Mouse (Mus musculus) heart, embryonic 12.5 days (tissue): ENCODE measurements at regions not wholly inside any gene's neighbourhood (a gene's known extent, or its start where the extent isn't known, plus 50 kb on each side); places are given as distances from the start of the nearest gene placed in this dataset.
A peak's percentile ranks its signal among the peaks of the same experiment; 100 is the strongest.

ENCODE experiments used
- ATAC-seq: fragments of 200-750 bp; cut with Nextera tagmentation; 2 replicates; pipeline ENCODE4 v1.8.0; 2017; ENCODE audit warnings: moderate TSS enrichment, moderate library complexity; ENCODE audit not compliant: insufficient number of reproducible peaks, low FRiP score
- H3K27ac ChIP-seq: fragments of 300-500 bp; sonication (generic); 2 replicates; pipeline ENCODE4 v1.5.1; 2016; ENCODE audit warnings: mild to moderate bottlenecking, moderate library complexity; ENCODE audit not compliant: poor library complexity, severe bottlenecking
- H3K27me3 ChIP-seq: fragments of 300-500 bp; sonication (generic); replicated peaks from 2 replicates; pipeline ENCODE4 v1.6.1; 2016; ENCODE audit warnings: mild to moderate bottlenecking, moderate library complexity
- H3K36me3 ChIP-seq: fragments of 300-500 bp; sonication (generic); 2 replicates; pipeline ENCODE4 v1.6.1; 2016; ENCODE audit warnings: mild to moderate bottlenecking, moderate library complexity
- H3K4me1 ChIP-seq: fragments of 300-500 bp; sonication (generic); replicated peaks from 2 replicates; pipeline ENCODE4 v1.6.1; 2016; ENCODE audit warnings: mild to moderate bottlenecking
- H3K4me2 ChIP-seq: fragments of 300-500 bp; sonication (generic); 2 replicates; pipeline ENCODE4 v1.6.1; 2016; ENCODE audit warnings: mild to moderate bottlenecking, moderate library complexity
- H3K4me3 ChIP-seq: fragments of 300-500 bp; sonication (generic); 2 replicates; pipeline ENCODE4 v1.5.1; 2016; ENCODE audit warnings: mild to moderate bottlenecking
- H3K9ac ChIP-seq: fragments of 300-500 bp; sonication (generic); 2 replicates; pipeline ENCODE4 v1.6.1; 2016; ENCODE audit warnings: mild to moderate bottlenecking, moderate library complexity
- H3K9me3 ChIP-seq: fragments of 300-500 bp; sonication (generic); replicated peaks from 2 replicates; pipeline ENCODE4 v1.6.1; 2016; ENCODE audit warnings: mild to moderate bottlenecking, moderate library complexity
- WGBS: fragments of 180-500 bp; shearing (Covaris S2); methylation state at CpG from one replicate; pipeline ENCODE4 v1.1.7; 2016; 5-methylcytosine and 5-hydroxymethylcytosine counted together

DNA sequence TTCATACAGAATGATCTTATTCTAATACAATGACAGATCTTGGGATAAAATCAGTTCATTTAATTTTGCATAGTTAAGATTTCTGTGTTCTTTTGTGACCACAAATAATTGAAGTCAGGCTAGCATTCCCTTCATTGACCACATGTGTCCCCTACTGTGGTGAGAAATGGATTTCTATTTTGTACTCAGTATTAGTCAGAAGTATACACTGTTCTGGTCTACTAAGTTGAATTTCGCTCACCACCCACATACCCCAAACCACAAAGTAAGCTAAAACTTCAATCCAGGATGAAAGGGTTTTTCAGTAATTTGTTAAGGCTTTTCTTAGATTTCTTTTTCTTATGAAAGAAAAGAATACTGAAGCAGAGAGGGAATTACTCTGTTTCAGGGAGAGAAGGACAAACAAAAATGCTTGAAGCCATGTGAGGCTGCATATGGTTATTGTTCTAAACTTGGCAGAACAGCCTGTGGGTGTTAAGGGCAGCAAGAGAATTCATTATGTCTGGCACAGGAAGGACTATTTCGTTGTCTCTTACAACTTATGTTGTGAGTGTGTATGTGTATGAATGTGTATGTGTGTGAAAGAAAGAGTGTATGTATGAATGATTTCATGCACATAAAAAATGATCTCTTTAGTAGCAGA is 928.3 kb downstream of the Robo2 start:
- no peak for ATAC-seq

GRCm38 (mm10) chr16:73482176-73482575 is 929.4 kb downstream of the Robo2 start:
- H3K27me3 ChIP-seq: no peaks in the 10 kb centered on the region
- H3K4me3 ChIP-seq: no peak overlapping the region
- 35% methylated on average over 6 of the region's 6 CpGs for WGBS
- H3K4me2 ChIP-seq: peak overlapping the region; percentile 24; the same call in 1 of the 2 replicates
- ATAC-seq: no peak
- no peak overlapping the region for H3K9ac ChIP-seq
- no peak overlapping the region for H3K27ac ChIP-seq
- no peaks in the 10 kb centered on the region for H3K9me3 ChIP-seq
- H3K4me1 ChIP-seq: 0 out of 2 replicates have a peak, but pooled peaks cover 3% of the 10 kb centered on the region
- H3K36me3 ChIP-seq: no peaks in the 10 kb centered on the region

More for the DNA sequence above, 928.3 kb downstream of the Robo2 start:
- Histone ChIP-seq H3K9ac (no peak overlapping the region), H3K4me2 (no peak overlapping the region), H3K4me3 (no peak overlapping the region), H3K9me3 (no peaks in the 10 kb centered on the region), H3K4me1 (0 out of 2 replicates have a peak, but pooled peaks cover 3% of the 10 kb centered on the region), H3K36me3 (no peaks in the 10 kb centered on the region), H3K27me3 (no peaks in the 10 kb centered on the region), H3K27ac (no peak overlapping the region)
- WGBS: 77% methylated on average over 2 of the region's 2 CpGs

DNA sequence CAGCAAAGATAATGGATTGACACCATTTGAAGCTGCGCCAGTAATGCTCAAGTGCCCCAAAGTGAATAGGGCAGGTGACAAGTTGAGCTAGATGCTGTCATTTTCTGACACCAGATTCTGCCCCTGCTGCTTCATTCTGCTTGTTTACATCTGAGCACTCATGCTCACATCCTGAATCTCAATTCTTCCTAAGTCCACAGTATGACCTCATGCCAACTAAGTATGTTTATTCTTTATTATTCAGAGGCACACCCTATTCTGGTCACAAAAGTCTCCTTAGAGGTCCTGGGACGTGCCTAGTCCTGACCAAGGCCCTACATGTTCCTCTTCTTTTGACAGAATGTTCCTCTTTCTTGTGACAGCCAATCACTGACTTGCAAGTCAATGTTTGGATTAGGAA is 938.1 kb downstream of the Robo2 start:
- Histone ChIP-seq H3K4me2 (no peak overlapping the region), H3K4me1 (no peaks in the 10 kb centered on the region), H3K4me3 (no peak overlapping the region), H3K9me3 (no peaks in the 10 kb centered on the region), H3K27me3 (no peaks in the 10 kb centered on the region), H3K27ac (no peak overlapping the region), H3K9ac (no peak overlapping the region), H3K36me3 (no peaks in the 10 kb centered on the region)
- no peak for ATAC-seq
- 76% methylated on average over 2 of the region's 2 CpGs for WGBS

DNA sequence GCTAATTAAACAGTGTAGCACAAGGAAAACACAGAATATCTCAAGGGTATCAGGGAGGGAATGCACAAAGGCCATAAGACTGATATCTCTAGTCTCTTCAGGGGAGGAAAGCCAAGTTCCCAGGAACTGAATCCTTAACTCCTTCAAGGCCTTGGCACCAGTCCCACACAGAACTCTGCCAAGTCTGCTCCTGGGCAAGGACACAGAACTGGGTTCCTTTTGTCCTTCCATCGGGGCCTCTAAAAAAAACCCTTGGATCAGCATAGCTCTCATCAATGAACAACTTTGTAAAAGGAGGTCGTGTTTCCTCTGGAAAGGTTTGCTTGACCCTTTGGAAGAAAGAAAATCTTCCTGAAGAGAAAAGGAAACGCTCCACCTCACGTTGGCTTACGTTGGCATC is 940.1 kb downstream of the Robo2 start:
- Histone ChIP-seq H3K27ac (no peak overlapping the region), H3K9ac (no peak overlapping the region), H3K4me2 (no peak overlapping the region), H3K27me3 (no peaks in the 10 kb centered on the region), H3K36me3 (no peaks in the 10 kb centered on the region), H3K4me3 (no peak overlapping the region), H3K9me3 (no peaks in the 10 kb centered on the region), H3K4me1 (no peaks in the 10 kb centered on the region)
- ATAC-seq: peak; percentile 15; the same call in 1 of the 2 replicates
- WGBS: 58% methylated on average over 5 of the region's 5 CpGs

DNA sequence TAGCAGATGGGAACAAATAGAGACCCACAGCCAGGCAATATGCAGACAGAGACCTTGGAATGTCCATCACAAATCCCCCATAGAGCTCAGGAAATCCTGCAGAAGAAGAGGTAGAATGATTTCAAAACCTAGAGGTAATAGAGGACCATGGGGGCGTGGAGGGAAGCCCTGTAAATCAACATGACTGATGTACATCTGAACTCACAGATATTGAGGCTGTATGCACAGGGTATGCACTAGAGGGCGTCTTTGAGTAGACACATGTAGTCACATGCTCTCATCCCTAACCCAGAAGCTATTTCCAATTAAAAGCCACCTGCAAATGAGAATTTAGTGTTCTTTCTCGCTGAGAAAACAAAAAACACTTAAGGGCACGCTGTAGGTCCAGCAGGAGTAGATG is 941.1 kb downstream of the Robo2 start:
- no peak for ATAC-seq
- 58% methylated on average over 4 of the region's 4 CpGs for WGBS
- Histone ChIP-seq H3K9me3 (no peaks in the 10 kb centered on the region), H3K27me3 (no peaks in the 10 kb centered on the region), H3K9ac (no peak overlapping the region), H3K4me2 (no peak overlapping the region), H3K36me3 (no peaks in the 10 kb centered on the region), H3K4me3 (no peak overlapping the region), H3K27ac (no peak overlapping the region), H3K4me1 (no peaks in the 10 kb centered on the region)

GRCm38 (mm10) chr16:73466296-73466695 is 945.3 kb downstream of the Robo2 start:
- H3K27me3 ChIP-seq: no peaks in the 10 kb centered on the region
- no peaks in the 10 kb centered on the region for H3K36me3 ChIP-seq
- H3K9me3 ChIP-seq: no peaks in the 10 kb centered on the region
- 83% methylated on average over 6 of the region's 6 CpGs for WGBS
- H3K4me2 ChIP-seq: no peak overlapping the region
- H3K27ac ChIP-seq: no peak overlapping the region
- no peak overlapping the region for H3K4me3 ChIP-seq
- H3K4me1 ChIP-seq: no peaks in the 10 kb centered on the region
- no peak for ATAC-seq
- H3K9ac ChIP-seq: no peak overlapping the region

DNA sequence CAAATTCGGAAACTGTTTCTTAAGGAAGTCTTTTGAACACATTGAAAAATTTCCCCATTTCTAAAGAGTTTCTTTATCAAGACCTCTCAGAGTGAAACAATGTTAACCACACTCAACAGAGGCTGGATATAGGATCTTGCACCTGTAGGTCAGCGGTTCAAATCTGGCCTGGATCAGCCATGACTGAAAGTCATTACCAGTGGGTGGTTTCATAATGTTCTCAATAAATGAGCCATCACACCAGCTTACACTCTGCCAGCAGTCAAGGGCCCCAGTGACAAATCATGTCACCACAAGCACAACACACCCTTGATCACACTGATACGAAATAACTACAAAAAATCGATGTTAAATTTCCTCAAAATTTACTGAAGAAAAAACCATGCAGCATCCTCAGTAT is 949.1 kb downstream of the Robo2 start:
- no peaks in the 10 kb centered on the region for H3K9me3 ChIP-seq
- H3K9ac ChIP-seq: no peak overlapping the region
- 82% methylated on average over 4 of the region's 4 CpGs for WGBS
- H3K4me2 ChIP-seq: no peak overlapping the region
- no peak for ATAC-seq
- no peaks in the 10 kb centered on the region for H3K27me3 ChIP-seq
- H3K4me1 ChIP-seq: no peaks in the 10 kb centered on the region
- H3K4me3 ChIP-seq: no peak overlapping the region
- no peaks in the 10 kb centered on the region for H3K36me3 ChIP-seq
- no peak overlapping the region for H3K27ac ChIP-seq

DNA sequence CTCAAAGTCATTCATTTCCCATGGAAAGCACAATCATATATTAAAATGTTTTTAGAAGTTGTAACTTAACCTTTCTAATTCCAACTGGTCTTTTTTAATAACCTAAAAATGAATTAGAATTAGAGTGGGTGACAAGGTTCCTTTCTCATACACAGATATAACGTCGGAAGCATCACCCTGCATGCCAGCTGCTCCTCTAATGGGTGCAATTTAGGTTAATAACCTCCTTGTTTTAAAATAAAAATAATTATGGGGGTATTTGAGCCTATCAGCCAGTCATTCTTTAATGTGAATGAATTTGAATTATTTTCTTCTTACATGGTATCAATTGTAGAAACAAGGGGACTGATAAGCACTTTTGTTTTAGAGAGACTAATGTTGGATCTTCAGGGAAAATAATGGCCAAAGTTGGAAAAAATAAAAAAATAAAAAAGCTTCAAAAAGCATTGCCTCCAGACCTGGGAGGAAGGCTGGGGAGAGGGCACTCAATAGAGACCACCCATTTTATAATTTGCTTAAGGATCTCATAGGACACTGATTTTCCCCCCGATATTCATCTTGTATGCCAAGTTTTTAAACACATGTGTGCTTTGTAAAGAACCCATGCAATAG is 960.9 kb downstream of the Robo2 start:
- Histone ChIP-seq H3K4me3 (no peak overlapping the region), H3K36me3 (no peaks in the 10 kb centered on the region), H3K9me3 (no peaks in the 10 kb centered on the region), H3K4me1 (no peaks in the 10 kb centered on the region), H3K27ac (no peak overlapping the region), H3K4me2 (no peak overlapping the region), H3K27me3 (no peaks in the 10 kb centered on the region), H3K9ac (no peak overlapping the region)
- ATAC-seq: no peak
- WGBS: 89% methylated on average over 3 of the region's 3 CpGs

DNA sequence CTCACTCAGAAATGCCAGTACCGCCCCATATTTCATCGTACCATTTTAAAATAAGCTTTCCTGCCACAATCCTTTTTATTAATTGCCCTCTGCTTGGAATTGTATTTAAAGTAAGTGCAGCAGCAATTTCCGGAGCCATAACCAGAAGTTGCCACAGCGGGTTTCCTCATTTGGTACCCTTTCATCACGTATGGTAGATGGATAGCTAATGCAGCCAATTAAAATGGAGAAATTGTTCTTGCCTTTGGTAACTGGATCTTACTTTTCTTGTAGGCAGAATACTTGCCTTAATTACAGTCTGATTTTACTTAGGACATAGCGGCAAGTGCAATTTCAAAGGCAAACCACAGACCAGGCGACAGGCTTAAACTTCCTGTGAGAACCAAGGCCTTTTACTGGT is 961.8 kb downstream of the Robo2 start:
- H3K27ac ChIP-seq: no peak overlapping the region
- no peaks in the 10 kb centered on the region for H3K9me3 ChIP-seq
- 86% methylated on average over 7 of the region's 7 CpGs for WGBS
- H3K4me3 ChIP-seq: no peak overlapping the region
- no peak overlapping the region for H3K4me2 ChIP-seq
- no peaks in the 10 kb centered on the region for H3K27me3 ChIP-seq
- no peak for ATAC-seq
- H3K9ac ChIP-seq: no peak overlapping the region
- no peaks in the 10 kb centered on the region for H3K4me1 ChIP-seq
- H3K36me3 ChIP-seq: no peaks in the 10 kb centered on the region

DNA sequence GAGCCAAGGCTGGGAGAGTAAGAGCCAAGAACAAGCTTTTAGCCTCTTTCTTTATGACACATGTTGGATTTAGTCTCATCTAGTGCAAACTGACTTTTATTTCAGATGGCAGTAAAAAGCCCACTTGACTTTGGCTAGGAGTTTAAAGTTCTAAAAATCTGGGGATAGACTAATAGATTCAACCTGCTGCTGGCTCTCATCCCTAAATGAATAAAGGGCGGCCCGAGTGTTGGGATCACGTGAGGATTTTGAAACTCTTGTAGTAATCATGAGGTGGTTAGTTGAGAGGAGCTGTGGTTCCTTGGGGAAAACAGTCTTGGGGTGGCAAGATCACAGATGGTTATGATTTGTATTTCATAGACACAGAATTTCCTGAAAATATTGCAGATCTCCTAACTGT is 975.9 kb downstream of the Robo2 start:
- no peak overlapping the region for H3K4me3 ChIP-seq
- no peaks in the 10 kb centered on the region for H3K4me1 ChIP-seq
- H3K27me3 ChIP-seq: no peaks in the 10 kb centered on the region
- no peak overlapping the region for H3K9ac ChIP-seq
- H3K36me3 ChIP-seq: no peaks in the 10 kb centered on the region
- no peak for ATAC-seq
- no peak overlapping the region for H3K4me2 ChIP-seq
- H3K9me3 ChIP-seq: no peaks in the 10 kb centered on the region
- 85% methylated on average over 3 of the region's 3 CpGs for WGBS
- H3K27ac ChIP-seq: no peak overlapping the region

DNA sequence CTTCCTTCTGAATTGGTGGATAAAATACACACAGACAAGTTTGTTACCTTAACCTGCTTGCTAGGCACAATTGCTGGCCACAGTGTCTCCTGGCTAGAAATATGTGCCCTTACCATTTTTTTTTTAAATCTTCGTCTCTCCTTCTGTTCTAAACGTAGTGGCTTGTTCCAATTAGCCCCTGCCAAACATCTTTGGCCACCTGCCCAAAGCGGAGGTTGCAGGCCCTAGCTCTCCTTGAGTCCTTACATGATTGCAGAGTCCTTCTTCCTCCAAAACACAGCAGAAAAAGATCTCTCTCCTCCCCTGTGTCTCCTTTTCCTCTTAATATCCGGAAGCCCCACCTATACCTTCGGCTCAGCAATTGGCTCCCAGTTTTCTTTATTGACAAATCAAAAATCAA is 986.8 kb downstream of the Robo2 start:
- H3K27ac ChIP-seq: no peak overlapping the region
- WGBS: 79% methylated on average over 5 of the region's 5 CpGs
- H3K36me3 ChIP-seq: no peaks in the 10 kb centered on the region
- no peaks in the 10 kb centered on the region for H3K27me3 ChIP-seq
- H3K4me3 ChIP-seq: no peak overlapping the region
- H3K9ac ChIP-seq: no peak overlapping the region
- no peak overlapping the region for H3K4me2 ChIP-seq
- H3K4me1 ChIP-seq: no peaks in the 10 kb centered on the region
- ATAC-seq: no peak
- H3K9me3 ChIP-seq: no peaks in the 10 kb centered on the region

DNA sequence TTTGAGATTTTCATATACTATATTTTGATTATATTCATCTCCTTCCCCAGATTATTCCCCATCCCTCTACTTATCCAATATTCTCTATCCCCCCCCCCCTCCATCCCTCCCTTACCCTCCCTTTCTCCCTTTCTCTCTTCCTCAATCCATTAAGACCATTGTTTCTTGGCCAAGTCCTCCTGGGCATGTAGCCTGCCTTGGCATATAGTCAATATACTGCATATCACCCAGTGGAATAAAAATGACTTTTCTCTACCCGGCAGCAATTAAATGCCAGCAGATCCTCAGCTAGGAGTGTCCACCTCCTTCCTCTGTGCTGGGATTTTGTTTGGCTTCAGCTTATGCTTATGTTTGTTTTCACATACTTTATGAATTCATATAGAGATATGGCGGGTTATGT is 987.3 kb downstream of the Robo2 start:
- no peaks in the 10 kb centered on the region for H3K4me1 ChIP-seq
- H3K36me3 ChIP-seq: no peaks in the 10 kb centered on the region
- H3K4me2 ChIP-seq: no peak overlapping the region
- no peaks in the 10 kb centered on the region for H3K9me3 ChIP-seq
- H3K4me3 ChIP-seq: no peak overlapping the region
- 67% methylated on average over 2 of the region's 2 CpGs for WGBS
- ATAC-seq: no peak
- H3K9ac ChIP-seq: no peak overlapping the region
- no peaks in the 10 kb centered on the region for H3K27me3 ChIP-seq
- no peak overlapping the region for H3K27ac ChIP-seq
